Mouse (Mus musculus): Measurements from ENCODE around the gene Mpp6. TPM values are rescaled to one million over a fixed set of nuclear protein-coding genes. Genes with fewer than 3 reads are reported as not detected.

Mpp6 gene
- polyA plus RNA-seq, 1 experiment: 0.29 TPM

GRCm38 (mm10) chr6:50175736-50176135 is 65.7 kb downstream of the Mpp6 start:
- no peak overlapping the region for H3K4me3 ChIP-seq (replicated peaks)
- H3K36me3 ChIP-seq (ENCODE audit: control insufficient read depth): peaks cover 4% of the 10 kb centered on the region; the same call in 1 of the 2 replicates
- no peaks in the 10 kb centered on the region for H3K9me3 ChIP-seq (ENCODE audit: control insufficient read depth, low read length)
- H3K4me1 ChIP-seq (ENCODE audit: control insufficient read depth): no peaks in the 10 kb centered on the region
- no peaks in the 10 kb centered on the region for H3K27me3 ChIP-seq (ENCODE audit: control insufficient read depth)
- TF ChIP-seq GATA1 (IDR thresholded peaks at IDR 0.05; ENCODE audit: low read length): no peak
- TF ChIP-seq TAL1 (IDR thresholded peaks at IDR 0.05; ENCODE audit: low read length): no peak

GRCm38 (mm10) chr6:50180189-50180588 is 70.1 kb downstream of the Mpp6 start:
- peaks cover 10% of the 10 kb centered on the region for H3K36me3 ChIP-seq (ENCODE audit: control insufficient read depth)
- H3K4me3 ChIP-seq (replicated peaks): no peak overlapping the region
- TF ChIP-seq GATA1 (IDR thresholded peaks at IDR 0.05; ENCODE audit: low read length) (no peak), TAL1 (IDR thresholded peaks at IDR 0.05; ENCODE audit: low read length) (no peak)
- no peaks in the 10 kb centered on the region for H3K4me1 ChIP-seq (ENCODE audit: control insufficient read depth)
- H3K9me3 ChIP-seq (ENCODE audit: control insufficient read depth, low read length): no peaks in the 10 kb centered on the region
- no peaks in the 10 kb centered on the region for H3K27me3 ChIP-seq (ENCODE audit: control insufficient read depth)

- Histone ChIP-seq H3K4me1 (ENCODE audit: control insufficient read depth) (no peaks in the 10 kb centered on the region), H3K9me3 (ENCODE audit: control insufficient read depth, low read length) (no peaks in the 10 kb centered on the region), H3K27me3 (ENCODE audit: control insufficient read depth) (no peaks in the 10 kb centered on the region), H3K4me3 (replicated peaks) (no peak overlapping the region), H3K36me3 (ENCODE audit: control insufficient read depth) (peaks cover 18% of the 10 kb centered on the region)
- TF ChIP-seq GATA1 (IDR thresholded peaks at IDR 0.05; ENCODE audit: low read length) (no peak), TAL1 (IDR thresholded peaks at IDR 0.05; ENCODE audit: low read length) (no peak)
These were observed 77.9 kb downstream of the Mpp6 start for GRCm38 (mm10) chr6:50187955-50188354.

- no peaks in the 10 kb centered on the region for H3K27me3 ChIP-seq (ENCODE audit: control insufficient read depth)
- no peaks in the 10 kb centered on the region for H3K4me1 ChIP-seq (ENCODE audit: control insufficient read depth)
- H3K36me3 ChIP-seq (ENCODE audit: control insufficient read depth): peaks cover 12% of the 10 kb centered on the region
- no peak overlapping the region for H3K4me3 ChIP-seq (replicated peaks)
- TF ChIP-seq GATA1 (IDR thresholded peaks at IDR 0.05; ENCODE audit: low read length) (no peak), TAL1 (IDR thresholded peaks at IDR 0.05; ENCODE audit: low read length) (no peak)
- no peaks in the 10 kb centered on the region for H3K9me3 ChIP-seq (ENCODE audit: control insufficient read depth, low read length)
These were observed 79.3 kb downstream of the Mpp6 start for GRCm38 (mm10) chr6:50189376-50189775.

- Histone ChIP-seq H3K4me1 (ENCODE audit: control insufficient read depth) (no peaks in the 10 kb centered on the region), H3K4me3 (replicated peaks) (no peak overlapping the region), H3K9me3 (ENCODE audit: control insufficient read depth, low read length) (no peaks in the 10 kb centered on the region), H3K36me3 (ENCODE audit: control insufficient read depth) (peaks cover 9% of the 10 kb centered on the region), H3K27me3 (ENCODE audit: control insufficient read depth) (no peaks in the 10 kb centered on the region)
- TF ChIP-seq TAL1 (IDR thresholded peaks at IDR 0.05; ENCODE audit: low read length) (no peak), GATA1 (IDR thresholded peaks at IDR 0.05; ENCODE audit: low read length) (no peak)
These were observed 81.6 kb downstream of the Mpp6 start for GRCm38 (mm10) chr6:50191605-50192004.

GRCm38 (mm10) chr6:50192169-50192568 is 82.1 kb downstream of the Mpp6 start:
- Histone ChIP-seq H3K36me3 (ENCODE audit: control insufficient read depth) (peaks cover 14% of the 10 kb centered on the region), H3K9me3 (ENCODE audit: control insufficient read depth, low read length) (no peaks in the 10 kb centered on the region), H3K4me1 (ENCODE audit: control insufficient read depth) (no peaks in the 10 kb centered on the region), H3K4me3 (replicated peaks) (no peak overlapping the region), H3K27me3 (ENCODE audit: control insufficient read depth) (no peaks in the 10 kb centered on the region)
- TF ChIP-seq TAL1 (IDR thresholded peaks at IDR 0.05; ENCODE audit: low read length) (no peak), GATA1 (IDR thresholded peaks at IDR 0.05; ENCODE audit: low read length) (no peak)

GRCm38 (mm10) chr6:50192822-50193221 is 82.8 kb downstream of the Mpp6 start:
- TF ChIP-seq TAL1 (IDR thresholded peaks at IDR 0.05; ENCODE audit: low read length): no peak
- no peak for TF ChIP-seq GATA1 (IDR thresholded peaks at IDR 0.05; ENCODE audit: low read length)
- Histone ChIP-seq H3K36me3 (ENCODE audit: control insufficient read depth) (peaks cover 16% of the 10 kb centered on the region), H3K9me3 (ENCODE audit: control insufficient read depth, low read length) (no peaks in the 10 kb centered on the region), H3K4me3 (replicated peaks) (no peak overlapping the region), H3K4me1 (ENCODE audit: control insufficient read depth) (no peaks in the 10 kb centered on the region), H3K27me3 (ENCODE audit: control insufficient read depth) (no peaks in the 10 kb centered on the region)

GRCm38 (mm10) chr6:50193851-50194250 is 83.8 kb downstream of the Mpp6 start:
- Histone ChIP-seq H3K4me3 (replicated peaks) (no peak overlapping the region), H3K9me3 (ENCODE audit: control insufficient read depth, low read length) (no peaks in the 10 kb centered on the region), H3K4me1 (ENCODE audit: control insufficient read depth) (no peaks in the 10 kb centered on the region), H3K27me3 (ENCODE audit: control insufficient read depth) (no peaks in the 10 kb centered on the region), H3K36me3 (ENCODE audit: control insufficient read depth) (peaks cover 16% of the 10 kb centered on the region)
- TF ChIP-seq GATA1 (IDR thresholded peaks at IDR 0.05; ENCODE audit: low read length): no peak
- no peak for TF ChIP-seq TAL1 (IDR thresholded peaks at IDR 0.05; ENCODE audit: low read length)

- H3K4me3 ChIP-seq (replicated peaks): no peak overlapping the region
- H3K9me3 ChIP-seq (ENCODE audit: control insufficient read depth, low read length): peaks cover 4% of the 10 kb centered on the region
- TF ChIP-seq TAL1 (IDR thresholded peaks at IDR 0.05; ENCODE audit: low read length): no peak
- no peaks in the 10 kb centered on the region for H3K4me1 ChIP-seq (ENCODE audit: control insufficient read depth)
- H3K27me3 ChIP-seq (ENCODE audit: control insufficient read depth): no peaks in the 10 kb centered on the region
- H3K36me3 ChIP-seq (ENCODE audit: control insufficient read depth): no peaks in the 10 kb centered on the region; the same call in 1 of the 2 replicates
These were observed 94.3 kb downstream of the Mpp6 start for GRCm38 (mm10) chr6:50204356-50204755.

GRCm38 (mm10) chr6:50205093-50205492 is 95.1 kb downstream of the Mpp6 start:
- no peaks in the 10 kb centered on the region for H3K4me1 ChIP-seq (ENCODE audit: control insufficient read depth)
- no peaks in the 10 kb centered on the region for H3K27me3 ChIP-seq (ENCODE audit: control insufficient read depth)
- H3K36me3 ChIP-seq (ENCODE audit: control insufficient read depth): no peaks in the 10 kb centered on the region; the same call in 1 of the 2 replicates
- TF ChIP-seq GATA1 (IDR thresholded peaks at IDR 0.05; ENCODE audit: low read length) (no peak), TAL1 (IDR thresholded peaks at IDR 0.05; ENCODE audit: low read length) (no peak)
- H3K4me3 ChIP-seq (replicated peaks): no peak overlapping the region
- peaks cover 4% of the 10 kb centered on the region for H3K9me3 ChIP-seq (ENCODE audit: control insufficient read depth, low read length)

Measured in erythroblast, embryonic 14.5 days (primary cell).